Mouse (Mus musculus) midbrain, postnatal 0 days (tissue): ENCODE data around the gene Bcas3. TPM values are rescaled to one million over a fixed set of nuclear protein-coding genes. Genes with fewer than 3 reads are reported as not detected.

Source experiments
- ATAC-seq: fragments of 200-750 bp; cut with Nextera tagmentation; 2 replicates; pipeline ENCODE4 v1.8.0; 2017; ENCODE audit warnings: moderate number of reproducible peaks, mild to moderate bottlenecking, moderate TSS enrichment, moderate library complexity; ENCODE audit not compliant: low FRiP score
- DNase-seq: peaks from one replicate; pipeline ENCODE4 v3.0.0-alpha.2; 2015; ENCODE audit warnings: low spot score
- H3K27ac ChIP-seq: fragments of 300-500 bp; sonication (generic); 2 replicates; pipeline ENCODE4 v1.5.1; 2014; ENCODE audit warnings: low read depth, mild to moderate bottlenecking, low read length, mixed read lengths
- H3K27me3 ChIP-seq: fragments of 300-500 bp; sonication (generic); 2 replicates; pipeline ENCODE4 v1.6.1; 2014; ENCODE audit warnings: low read length, control low read depth, mixed read lengths; ENCODE audit not compliant: insufficient read depth
- H3K36me3 ChIP-seq: fragments of 300-500 bp; sonication (generic); 2 replicates; pipeline ENCODE4 v1.6.1; 2014; ENCODE audit warnings: low read length, control low read depth, mixed read lengths; ENCODE audit not compliant: insufficient read depth
- H3K4me1 ChIP-seq: fragments of 300-500 bp; sonication (generic); 2 replicates; pipeline ENCODE4 v1.6.1; 2014; ENCODE audit warnings: mild to moderate bottlenecking, control low read depth, antibody characterized with exemption, low read length, mixed read lengths; ENCODE audit not compliant: insufficient read depth
- H3K4me2 ChIP-seq: fragments of 300-500 bp; sonication (generic); 2 replicates; pipeline ENCODE4 v1.6.1; 2014; ENCODE audit warnings: low read depth, mild to moderate bottlenecking, low read length, mixed read lengths; ENCODE audit not compliant: poor library complexity, severe bottlenecking
- H3K4me3 ChIP-seq: fragments of 300-500 bp; sonication (generic); 2 replicates; pipeline ENCODE4 v1.5.1; 2014; ENCODE audit warnings: low read depth, mild to moderate bottlenecking, low read length, moderate library complexity
- H3K9ac ChIP-seq: fragments of 300-500 bp; sonication (generic); replicated peaks from 2 replicates; pipeline ENCODE4 v1.6.1; 2014; ENCODE audit warnings: mild to moderate bottlenecking, low read length, moderate library complexity, mixed read lengths; ENCODE audit not compliant: poor library complexity, severe bottlenecking
- H3K9me3 ChIP-seq: fragments of 300-500 bp; sonication (generic); 2 replicates; pipeline ENCODE4 v1.6.1; 2016; ENCODE audit warnings: low read length, control low read depth
- CTCF ChIP-seq: IDR thresholded peaks from 2 replicates; pipeline ENCODE4 v1.5.1; 2016; ENCODE audit warnings: antibody characterized with exemption, mild to moderate bottlenecking
- WGBS: fragments of 180-500 bp; shearing (Covaris S2); extraction: QIAGEN DNeasy Blood & Tissue Kit; methylation state at CpG from one replicate; pipeline ENCODE4 v1.1.7; 2014; 5-methylcytosine and 5-hydroxymethylcytosine counted together
- polyA plus RNA-seq: library from polyadenylated mRNA; unstranded; fragments of >200 nt; fragmentation: Nextera tagmentation; extraction: Ambion mirVana; gene quantifications from 2 replicates; pipeline ENCODE4 v1.2.1, GENCODE M21; 2015
- total RNA-seq: library from RNA; depleted of rRNA; stranded (reverse); fragments of >200 nt; gene quantifications from 2 replicates; pipeline ENCODE4 v1.2.3, GENCODE M21; 2014

The Bcas3 gene
- total and polyA plus RNA-seq, 2 experiments from 2014 or later: 28.4 to 34.7 TPM

- no peak overlapping the region for H3K4me3 ChIP-seq
- DNase-seq (peak; percentile 37), ATAC-seq (no peak)
- no peaks in the 10 kb centered on the region for H3K9me3 ChIP-seq
- peak overlapping the region; percentile 62 for H3K4me2 ChIP-seq
- 11% methylated on average over 16 of the region's 16 CpGs for WGBS
- H3K4me1 ChIP-seq: peaks cover 7% of the 10 kb centered on the region; the same call in 1 of the 2 replicates
- H3K27ac ChIP-seq: no peak overlapping the region
- no peak for TF ChIP-seq CTCF
- H3K36me3 ChIP-seq: no peaks in the 10 kb centered on the region
- no peak overlapping the region for H3K9ac ChIP-seq
- H3K27me3 ChIP-seq: peaks cover 7% of the 10 kb centered on the region
Observed at GRCm38 (mm10) chr11:85524841-85525500, 172.0 kb downstream of the Bcas3 start.

DNA sequence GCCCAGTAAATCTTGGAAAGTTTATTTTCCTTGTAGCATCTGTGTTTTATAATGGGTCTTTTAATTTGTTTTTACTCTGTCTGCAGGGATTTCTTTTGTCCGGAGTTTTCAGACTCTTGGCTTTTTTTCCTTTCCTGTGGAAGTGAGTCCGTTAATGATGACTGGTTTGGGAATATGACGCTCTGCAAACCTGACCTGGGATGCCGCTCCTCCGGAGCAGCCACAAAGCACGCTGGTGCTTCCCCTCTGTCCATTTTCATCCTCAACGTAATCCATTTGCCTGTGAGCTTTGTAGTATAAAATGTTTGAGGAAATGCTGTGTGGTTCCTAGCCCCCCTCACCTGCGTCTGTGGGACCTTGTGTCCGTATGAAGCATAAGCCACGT lies 172.5 kb downstream of the Bcas3 start:
- Histone ChIP-seq H3K9me3 (no peaks in the 10 kb centered on the region), H3K36me3 (no peaks in the 10 kb centered on the region), H3K27ac (no peak overlapping the region), H3K4me2 (no peak overlapping the region), H3K27me3 (peaks cover 7% of the 10 kb centered on the region), H3K4me1 (peaks cover 7% of the 10 kb centered on the region; the same call in 1 of the 2 replicates), H3K4me3 (no peak overlapping the region), H3K9ac (no peak overlapping the region)
- no peak for TF ChIP-seq CTCF
- DNase-seq (no peak), ATAC-seq (no peak)
- 33% methylated on average over 10 of the region's 10 CpGs for WGBS

GRCm38 (mm10) chr11:85525979-85526775 lies 173.2 kb downstream of the Bcas3 start:
- H3K27ac ChIP-seq: no peak overlapping the region
- DNase-seq: no peak
- peaks cover 7% of the 10 kb centered on the region for H3K27me3 ChIP-seq
- TF ChIP-seq CTCF: no peak
- no peaks in the 10 kb centered on the region for H3K9me3 ChIP-seq
- H3K4me3 ChIP-seq: no peak overlapping the region
- 50% methylated on average over 11 of the region's 11 CpGs for WGBS
- H3K9ac ChIP-seq: no peak overlapping the region
- no peak for ATAC-seq
- H3K4me2 ChIP-seq: no peak overlapping the region
- H3K36me3 ChIP-seq: no peaks in the 10 kb centered on the region
- H3K4me1 ChIP-seq: peaks cover 7% of the 10 kb centered on the region; the same call in 1 of the 2 replicates

DNA sequence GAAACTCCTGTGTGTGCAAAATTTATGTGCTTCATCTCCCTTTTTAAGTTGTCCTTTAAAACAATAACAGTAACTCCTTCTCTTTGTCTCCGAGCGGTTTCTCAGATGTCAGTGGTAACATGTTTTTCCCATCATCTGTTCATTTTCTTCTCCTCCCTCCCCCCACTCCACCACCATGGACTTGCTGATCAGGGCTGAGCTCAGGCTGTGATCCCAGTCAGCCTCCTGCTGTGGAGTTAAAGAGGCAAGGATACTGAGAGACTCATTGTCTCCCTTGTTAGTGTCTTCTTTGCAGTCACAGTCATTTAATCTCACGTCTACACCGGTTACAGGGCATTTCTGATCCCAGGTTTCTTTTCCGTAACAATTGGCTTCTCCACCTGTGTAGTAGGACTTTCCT lies 174.3 kb downstream of the Bcas3 start:
- DNase-seq (no peak), ATAC-seq (no peak)
- 48% methylated on average over 5 of the region's 5 CpGs for WGBS

GRCm38 (mm10) chr11:85529531-85530285 lies 176.7 kb downstream of the Bcas3 start:
- H3K4me1 ChIP-seq: no peaks in the 10 kb centered on the region
- no peak for TF ChIP-seq CTCF
- no peaks in the 10 kb centered on the region for H3K9me3 ChIP-seq
- H3K36me3 ChIP-seq: peaks cover 3% of the 10 kb centered on the region; the same call in 1 of the 2 replicates
- 92% methylated on average over 5 of the region's 5 CpGs for WGBS
- H3K27me3 ChIP-seq: peaks cover 4% of the 10 kb centered on the region
- no peak overlapping the region for H3K27ac ChIP-seq
- H3K4me2 ChIP-seq: no peak overlapping the region
- H3K4me3 ChIP-seq: no peak overlapping the region
- no peak overlapping the region for H3K9ac ChIP-seq
- DNase-seq (no peak), ATAC-seq (no peak)

More for the DNA sequence above, 174.3 kb downstream of the Bcas3 start:
- no peak for TF ChIP-seq CTCF
- Histone ChIP-seq H3K27ac (no peak overlapping the region), H3K36me3 (peaks cover 3% of the 10 kb centered on the region; the same call in 1 of the 2 replicates), H3K9me3 (no peaks in the 10 kb centered on the region), H3K4me1 (peaks cover 7% of the 10 kb centered on the region; the same call in 1 of the 2 replicates), H3K4me3 (no peak overlapping the region), H3K4me2 (no peak overlapping the region), H3K9ac (no peak overlapping the region), H3K27me3 (peaks cover 4% of the 10 kb centered on the region)
